Mouse (Mus musculus): ENCODE measurements at regions not wholly inside any gene's neighbourhood (a gene's known extent, or its start where the extent isn't known, plus 50 kb on each side); places are given as distances from the start of the nearest gene placed in this dataset.

- no peak for TF ChIP-seq EP300 (IDR thresholded peaks at IDR 0.05; ENCODE audit: low read depth)
- no peak for TF ChIP-seq CTCF (IDR thresholded peaks at IDR 0.05; ENCODE audit: low read depth)
These were observed 357.4 kb upstream of the Reg3g start for GRCm38 (mm10) chr6:78825901-78826629.
